Mouse (Mus musculus) midbrain, embryonic 11.5 days (tissue): Measurements from ENCODE around the gene Sod3. TPM values are rescaled to one million over a fixed set of nuclear protein-coding genes. Genes with fewer than 3 reads are reported as not detected.

ENCODE experiments used
- ATAC-seq: fragments of 200-750 bp; cut with Nextera tagmentation; 2 replicates; pipeline ENCODE4 v1.8.0; 2017; ENCODE audit warnings: moderate TSS enrichment, moderate library complexity; ENCODE audit not compliant: low FRiP score
- DNase-seq: peaks from one replicate; pipeline ENCODE4 v3.0.0; 2015; ENCODE audit warnings: low spot score; ENCODE audit errors: missing footprints
- H3K27ac ChIP-seq: fragments of 300-500 bp; sonication (generic); 2 replicates; pipeline ENCODE4 v1.5.1; 2014; ENCODE audit warnings: low read depth, low read length
- H3K27me3 ChIP-seq: fragments of 300-500 bp; sonication (generic); 2 replicates; pipeline ENCODE4 v1.6.1; 2014; ENCODE audit warnings: mild to moderate bottlenecking, low read length, moderate library complexity, mixed read lengths; ENCODE audit not compliant: control insufficient read depth, insufficient read depth
- H3K36me3 ChIP-seq: fragments of 300-500 bp; sonication (generic); 2 replicates; pipeline ENCODE4 v1.6.1; 2014; ENCODE audit warnings: mild to moderate bottlenecking, low read length, moderate library complexity, mixed read lengths; ENCODE audit not compliant: control insufficient read depth, insufficient read depth
- H3K4me1 ChIP-seq: fragments of 300-500 bp; sonication (generic); 2 replicates; pipeline ENCODE4 v1.6.1; 2014; ENCODE audit warnings: low read length; ENCODE audit not compliant: control insufficient read depth, insufficient read depth
- H3K4me2 ChIP-seq: fragments of 300-500 bp; sonication (generic); 2 replicates; pipeline ENCODE4 v1.6.1; 2014; ENCODE audit warnings: mild to moderate bottlenecking, moderate library complexity
- H3K4me3 ChIP-seq: fragments of 300-500 bp; sonication (generic); 2 replicates; pipeline ENCODE4 v1.5.1; 2014; ENCODE audit warnings: low read depth, low read length
- H3K9ac ChIP-seq: fragments of 300-500 bp; sonication (generic); 2 replicates; pipeline ENCODE4 v1.6.1; 2014; ENCODE audit warnings: low read length
- H3K9me3 ChIP-seq: fragments of 300-500 bp; sonication (generic); 2 replicates; pipeline ENCODE4 v1.6.1; 2016; ENCODE audit warnings: low read length; ENCODE audit not compliant: control insufficient read depth
- WGBS: fragments of 180-500 bp; shearing (Covaris S2); extraction: QIAGEN DNeasy Blood & Tissue Kit; methylation state at CpG from one replicate; pipeline ENCODE4 v1.1.7; 2014; 5-methylcytosine and 5-hydroxymethylcytosine counted together
- polyA plus RNA-seq: library from polyadenylated mRNA; unstranded; fragments of >200 nt; fragmentation: Nextera tagmentation; extraction: Ambion mirVana; gene quantifications from 2 replicates; pipeline ENCODE4 v1.2.1, GENCODE M21; 2014

The Sod3 gene
- polyA plus RNA-seq, 1 experiment from 2014 or later, result 0.74 TPM

DNA sequence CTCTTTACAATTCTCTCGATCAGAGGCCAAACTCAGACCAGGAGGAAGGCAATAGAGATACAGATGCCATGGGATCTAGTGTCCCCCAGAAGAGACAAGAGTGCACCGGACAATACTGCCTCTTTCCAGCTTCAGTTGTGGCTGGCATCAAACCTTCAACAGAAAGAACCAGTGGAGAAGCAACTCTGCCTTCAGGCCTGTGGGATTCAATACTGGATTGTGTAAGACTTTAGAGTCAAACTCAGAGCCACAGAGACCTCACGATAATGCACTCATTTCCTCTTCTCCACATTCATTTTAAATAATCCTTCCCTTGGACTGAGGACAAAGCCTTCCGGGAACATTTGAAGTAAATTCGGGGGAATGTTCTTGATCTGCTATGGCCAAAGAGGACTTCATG lies 10.9 kb upstream of the Sod3 start:
- WGBS, result 85% methylated on average over 5 of the region's 5 CpGs
- ATAC-seq (no peak), DNase-seq (peak; percentile 72)
- no peaks in the 10 kb centered on the region for H3K27me3 ChIP-seq
- H3K9ac ChIP-seq, result no peak overlapping the region
- no peaks in the 10 kb centered on the region for H3K9me3 ChIP-seq
- no peak overlapping the region for H3K4me3 ChIP-seq
- no peak overlapping the region for H3K4me2 ChIP-seq
- H3K4me1 ChIP-seq, result no peaks in the 10 kb centered on the region
- H3K27ac ChIP-seq, result no peak overlapping the region
- no peaks in the 10 kb centered on the region for H3K36me3 ChIP-seq

DNA sequence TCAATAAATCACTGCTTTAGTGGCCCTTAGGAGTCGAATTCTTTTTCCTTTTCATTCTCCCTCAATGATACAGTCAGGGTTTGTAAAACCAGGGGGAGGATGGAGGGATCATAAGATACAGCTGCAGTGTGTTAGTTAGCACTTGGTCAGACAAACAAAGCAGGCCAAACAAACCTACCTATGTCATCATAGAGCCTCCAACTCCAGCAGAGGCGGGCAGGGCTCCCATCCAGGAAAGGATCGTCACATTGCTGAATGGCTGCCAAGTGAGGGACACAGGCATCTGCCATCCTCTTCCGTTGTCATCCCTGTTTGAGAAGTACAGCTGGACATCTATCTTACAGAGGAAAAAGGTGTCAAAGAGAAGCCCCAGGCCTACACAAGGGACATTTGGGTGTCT lies 9.2 kb upstream of the Sod3 start:
- ATAC-seq, result no peak

DNA sequence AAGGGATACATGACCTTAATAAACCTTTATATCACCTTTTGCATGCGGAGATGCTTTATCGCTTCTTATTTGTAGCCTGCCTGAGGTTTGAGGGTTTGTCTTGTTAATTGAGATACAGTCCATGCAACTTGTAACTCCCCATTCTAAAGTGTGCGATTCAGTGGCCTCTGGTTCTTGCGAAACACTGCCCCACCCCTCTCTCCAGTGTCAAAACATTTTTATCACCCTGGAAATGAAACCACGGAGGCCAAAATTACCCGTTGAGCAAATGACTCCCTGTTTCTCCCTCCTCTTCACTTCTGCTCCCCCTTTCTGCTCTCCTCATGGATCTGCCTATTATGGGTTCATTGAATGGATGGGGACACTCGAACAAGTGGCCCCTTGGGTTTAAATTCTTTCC lies 8.0 kb upstream of the Sod3 start:
- Histone ChIP-seq H3K9ac (no peak overlapping the region), H3K36me3 (no peaks in the 10 kb centered on the region), H3K27ac (no peak overlapping the region), H3K9me3 (no peaks in the 10 kb centered on the region), H3K4me2 (no peak overlapping the region), H3K27me3 (no peaks in the 10 kb centered on the region), H3K4me3 (no peak overlapping the region), H3K4me1 (no peaks in the 10 kb centered on the region)
- no peak for ATAC-seq
- WGBS, result 87% methylated on average over 7 of the region's 7 CpGs
- no peak for DNase-seq

More for the DNA sequence above, 9.2 kb upstream of the Sod3 start:
- no peaks in the 10 kb centered on the region for H3K4me1 ChIP-seq
- no peak overlapping the region for H3K9ac ChIP-seq
- no peak overlapping the region for H3K4me3 ChIP-seq
- no peak overlapping the region for H3K27ac ChIP-seq
- no peaks in the 10 kb centered on the region for H3K36me3 ChIP-seq
- no peaks in the 10 kb centered on the region for H3K9me3 ChIP-seq
- DNase-seq, result peak; percentile 35
- WGBS, result 89% methylated on average over 4 of the region's 4 CpGs
- no peak overlapping the region for H3K4me2 ChIP-seq
- H3K27me3 ChIP-seq, result no peaks in the 10 kb centered on the region

DNA sequence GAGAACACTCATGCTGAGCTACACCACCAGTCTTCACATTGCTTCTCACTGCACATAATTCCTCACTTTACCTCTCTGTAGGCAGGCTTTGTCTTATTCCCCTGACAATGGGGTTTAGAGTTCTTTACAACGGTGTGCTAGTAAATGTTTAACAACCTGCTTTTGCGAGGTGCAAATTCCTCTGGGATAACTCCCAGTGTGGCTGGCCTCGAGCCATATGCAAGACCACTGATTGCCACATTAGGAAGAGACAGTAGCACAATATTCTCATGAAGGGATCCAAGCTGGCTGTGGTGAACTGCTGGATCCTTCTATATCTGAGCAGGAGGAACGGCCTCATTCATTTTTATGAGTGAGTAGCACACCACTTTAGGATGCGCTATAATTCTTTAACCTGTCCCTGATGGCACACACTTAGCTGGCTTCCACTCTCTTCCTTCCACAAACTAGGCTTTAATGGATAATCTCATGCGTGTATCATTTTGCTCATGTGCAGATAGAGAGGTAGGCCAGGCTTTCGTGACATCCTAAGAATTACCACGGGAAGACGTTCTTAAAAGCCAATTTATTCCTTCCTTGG lies 6.3 kb upstream of the Sod3 start:
- DNase-seq, result peak; percentile 70
- Histone ChIP-seq H3K4me2 (no peak overlapping the region), H3K9me3 (no peaks in the 10 kb centered on the region), H3K27me3 (no peaks in the 10 kb centered on the region), H3K9ac (no peak overlapping the region), H3K27ac (no peak overlapping the region), H3K4me3 (no peak overlapping the region), H3K36me3 (no peaks in the 10 kb centered on the region), H3K4me1 (no peaks in the 10 kb centered on the region)
- no peak for ATAC-seq
- WGBS, result 71% methylated on average over 9 of the region's 9 CpGs

DNA sequence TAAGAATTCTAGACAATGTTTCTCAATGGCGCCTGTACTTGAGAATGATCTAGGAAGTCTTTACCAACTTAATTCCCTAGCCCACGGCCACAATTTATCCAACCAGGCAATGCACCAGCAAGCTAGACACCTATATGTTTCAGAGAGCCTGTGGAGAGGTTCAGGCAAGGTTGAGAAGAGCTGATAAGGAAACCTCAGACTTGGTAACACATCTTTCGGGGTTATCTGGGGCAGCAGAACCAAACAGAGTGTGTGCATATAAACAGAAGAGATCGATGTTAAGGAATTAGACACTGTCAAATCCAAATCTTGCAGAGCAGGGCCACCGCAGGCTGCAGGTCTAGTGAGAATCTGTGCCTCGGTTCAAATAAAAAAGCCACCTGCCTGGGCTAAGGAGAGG lies 5.5 kb upstream of the Sod3 start:
- Histone ChIP-seq H3K4me3 (no peak overlapping the region), H3K27me3 (no peaks in the 10 kb centered on the region), H3K4me2 (no peak overlapping the region), H3K4me1 (peaks cover 3% of the 10 kb centered on the region; the same call in 1 of the 2 replicates), H3K36me3 (no peaks in the 10 kb centered on the region), H3K9ac (no peak overlapping the region), H3K9me3 (no peaks in the 10 kb centered on the region), H3K27ac (no peak overlapping the region)
- no peak for ATAC-seq
- DNase-seq, result peak; percentile 39
- 85% methylated on average over 6 of the region's 6 CpGs for WGBS

DNA sequence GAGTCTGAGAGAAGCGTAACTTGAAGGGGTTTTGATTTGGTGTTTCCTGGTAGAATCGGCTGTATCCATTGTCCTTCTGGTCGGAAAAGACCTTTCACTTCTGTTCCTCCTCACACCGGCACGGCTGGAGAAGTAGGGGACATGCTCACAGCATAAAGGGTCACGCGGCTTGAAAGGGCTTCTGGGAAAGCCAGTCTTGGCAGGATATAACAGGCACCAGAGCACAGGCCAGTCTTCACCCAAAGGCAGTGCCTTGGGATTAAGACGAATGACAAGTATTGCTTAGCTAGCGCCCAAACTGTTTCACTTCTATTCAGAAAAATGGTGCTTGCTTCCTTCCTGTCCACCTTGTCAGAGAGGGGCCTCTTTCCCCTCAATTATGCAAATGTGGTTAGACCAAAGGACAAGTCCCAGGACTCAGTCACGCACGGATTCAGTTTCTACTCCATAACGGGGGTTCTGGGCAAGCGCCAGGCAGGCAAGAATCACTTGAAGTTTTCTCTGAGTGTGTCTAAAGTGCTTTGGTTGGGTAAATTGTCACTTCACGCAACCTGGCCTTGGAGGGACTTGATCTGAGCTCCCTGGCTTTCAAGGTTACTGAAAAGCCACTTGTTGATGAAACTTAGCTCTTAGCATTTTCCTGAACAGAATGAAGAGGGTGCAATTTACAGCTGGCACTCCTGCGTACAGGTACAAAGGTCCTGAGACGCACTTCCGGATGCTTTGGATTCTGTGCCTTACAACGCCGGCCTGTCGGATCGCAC lies 3.1 kb upstream of the Sod3 start:
- no peak overlapping the region for H3K4me2 ChIP-seq
- DNase-seq (peak; percentile 82), ATAC-seq (peak; percentile 38; the same call in 1 of the 2 replicates)
- no peaks in the 10 kb centered on the region for H3K9me3 ChIP-seq
- no peaks in the 10 kb centered on the region for H3K36me3 ChIP-seq
- no peak overlapping the region for H3K4me3 ChIP-seq
- H3K4me1 ChIP-seq, result peaks cover 6% of the 10 kb centered on the region; the same call in 1 of the 2 replicates
- H3K27ac ChIP-seq, result no peak overlapping the region
- no peaks in the 10 kb centered on the region for H3K27me3 ChIP-seq
- WGBS, result 67% methylated on average over 21 of the region's 21 CpGs
- no peak overlapping the region for H3K9ac ChIP-seq

DNA sequence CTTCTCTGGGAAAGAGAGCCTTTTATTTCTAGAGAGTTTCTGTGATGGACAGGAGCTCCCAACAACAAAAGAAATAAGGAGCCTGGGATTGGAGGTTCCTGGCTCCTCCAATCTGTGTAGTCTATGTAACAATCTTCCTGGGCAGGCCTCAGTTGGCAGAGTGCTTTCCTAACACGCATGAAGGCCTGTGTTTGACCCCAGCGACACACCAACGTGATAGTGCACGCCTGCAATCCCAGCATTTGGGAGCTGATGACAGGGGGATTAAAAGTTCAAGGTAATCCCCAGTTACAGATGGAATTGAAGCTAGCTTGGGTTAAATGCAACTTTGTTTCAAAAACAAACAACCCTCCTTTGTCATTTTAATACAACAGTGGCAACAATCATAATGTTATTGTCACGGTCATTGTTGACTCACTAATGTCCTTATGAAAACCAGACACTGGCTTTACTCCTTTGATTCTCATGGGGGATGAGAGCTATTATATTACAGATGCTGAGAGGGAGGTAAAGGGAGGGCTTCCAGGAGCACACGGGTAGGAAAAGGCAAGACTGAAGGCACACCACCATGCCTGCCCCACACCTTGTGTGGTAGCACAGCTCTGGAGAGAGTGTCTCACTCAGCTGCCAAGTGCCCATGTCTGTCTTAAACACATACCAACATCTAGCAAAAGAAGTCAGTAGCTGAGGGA lies 669 bp upstream of the Sod3 start:
- H3K4me3 ChIP-seq, result no peak overlapping the region
- no peak overlapping the region for H3K27ac ChIP-seq
- no peaks in the 10 kb centered on the region for H3K36me3 ChIP-seq
- WGBS, result 37% methylated on average over 6 of the region's 6 CpGs
- ATAC-seq, result peak; percentile 57
- peaks cover 6% of the 10 kb centered on the region; the same call in 1 of the 2 replicates for H3K4me1 ChIP-seq
- H3K9ac ChIP-seq, result no peak overlapping the region
- no peak overlapping the region for H3K4me2 ChIP-seq
- peak; percentile 83 for DNase-seq
- no peaks in the 10 kb centered on the region; the same call in 1 of the 2 replicates for H3K27me3 ChIP-seq
- H3K9me3 ChIP-seq, result no peaks in the 10 kb centered on the region

DNA sequence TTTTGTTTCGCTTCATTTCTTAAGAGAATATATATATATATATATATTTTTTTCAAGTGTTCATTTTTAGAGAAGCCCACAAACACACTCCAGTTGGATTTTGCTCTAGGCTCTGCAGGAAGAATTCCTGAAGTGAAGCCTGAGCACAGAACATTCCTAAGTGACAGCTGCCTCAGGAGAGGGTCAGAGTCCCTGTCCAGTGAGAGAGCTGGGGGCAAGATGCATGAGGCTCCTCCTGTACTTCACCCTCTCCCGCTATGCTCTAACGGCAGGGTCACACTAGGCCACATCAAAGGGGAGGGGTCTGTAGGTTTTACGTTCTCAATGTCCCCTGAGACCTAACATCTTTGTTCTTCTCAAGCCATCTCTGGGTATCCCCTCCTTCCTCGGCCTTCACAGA lies 930 bp downstream of the Sod3 start:
- H3K36me3 ChIP-seq, result no peaks in the 10 kb centered on the region
- no peak overlapping the region for H3K9ac ChIP-seq
- peaks cover 6% of the 10 kb centered on the region; the same call in 1 of the 2 replicates for H3K4me1 ChIP-seq
- H3K27ac ChIP-seq, result no peak overlapping the region
- no peaks in the 10 kb centered on the region for H3K9me3 ChIP-seq
- 74% methylated on average over 5 of the region's 5 CpGs for WGBS
- no peak overlapping the region for H3K4me2 ChIP-seq
- peaks cover 2% of the 10 kb centered on the region; the same call in 1 of the 2 replicates for H3K27me3 ChIP-seq
- H3K4me3 ChIP-seq, result no peak overlapping the region
- DNase-seq (no peak), ATAC-seq (no peak)

DNA sequence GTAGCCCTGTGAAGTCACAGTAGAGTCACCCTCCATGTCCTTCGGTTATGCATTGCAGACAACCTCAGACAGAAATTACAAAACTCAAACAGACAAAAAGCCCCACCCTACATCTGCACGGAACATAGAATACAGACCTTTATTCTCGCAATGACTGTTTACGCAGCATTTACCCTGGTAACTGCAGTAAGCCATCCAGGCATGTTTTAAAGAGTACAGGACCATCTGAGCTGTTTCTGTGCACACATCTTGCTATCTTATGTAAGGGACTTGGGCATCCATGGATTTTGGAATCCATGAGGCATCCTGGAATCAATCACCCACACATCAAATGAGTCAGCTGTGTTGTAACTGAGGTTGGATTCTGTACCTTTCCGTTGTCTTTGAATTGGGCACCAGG lies 2.3 kb downstream of the Sod3 start:
- H3K4me3 ChIP-seq, result no peak overlapping the region
- H3K27me3 ChIP-seq, result peaks cover 2% of the 10 kb centered on the region; the same call in 1 of the 2 replicates
- H3K27ac ChIP-seq, result no peak overlapping the region
- 92% methylated on average over 5 of the region's 5 CpGs for WGBS
- H3K4me2 ChIP-seq, result no peak overlapping the region
- DNase-seq (peak; percentile 17), ATAC-seq (no peak)
- no peaks in the 10 kb centered on the region for H3K9me3 ChIP-seq
- no peaks in the 10 kb centered on the region for H3K36me3 ChIP-seq
- H3K4me1 ChIP-seq, result peaks cover 6% of the 10 kb centered on the region; the same call in 1 of the 2 replicates
- no peak overlapping the region for H3K9ac ChIP-seq
